Mouse (Mus musculus): ENCODE measurements around the gene Emp3. TPM values are rescaled to one million over a fixed set of nuclear protein-coding genes. Genes with fewer than 3 reads are reported as not detected.
A peak's percentile ranks its signal among the peaks of the same experiment; 100 is the strongest.

Gene Emp3
- total and polyA plus RNA-seq, 3 experiments: 18.8 to 135 (median 56.6) TPM

DNA sequence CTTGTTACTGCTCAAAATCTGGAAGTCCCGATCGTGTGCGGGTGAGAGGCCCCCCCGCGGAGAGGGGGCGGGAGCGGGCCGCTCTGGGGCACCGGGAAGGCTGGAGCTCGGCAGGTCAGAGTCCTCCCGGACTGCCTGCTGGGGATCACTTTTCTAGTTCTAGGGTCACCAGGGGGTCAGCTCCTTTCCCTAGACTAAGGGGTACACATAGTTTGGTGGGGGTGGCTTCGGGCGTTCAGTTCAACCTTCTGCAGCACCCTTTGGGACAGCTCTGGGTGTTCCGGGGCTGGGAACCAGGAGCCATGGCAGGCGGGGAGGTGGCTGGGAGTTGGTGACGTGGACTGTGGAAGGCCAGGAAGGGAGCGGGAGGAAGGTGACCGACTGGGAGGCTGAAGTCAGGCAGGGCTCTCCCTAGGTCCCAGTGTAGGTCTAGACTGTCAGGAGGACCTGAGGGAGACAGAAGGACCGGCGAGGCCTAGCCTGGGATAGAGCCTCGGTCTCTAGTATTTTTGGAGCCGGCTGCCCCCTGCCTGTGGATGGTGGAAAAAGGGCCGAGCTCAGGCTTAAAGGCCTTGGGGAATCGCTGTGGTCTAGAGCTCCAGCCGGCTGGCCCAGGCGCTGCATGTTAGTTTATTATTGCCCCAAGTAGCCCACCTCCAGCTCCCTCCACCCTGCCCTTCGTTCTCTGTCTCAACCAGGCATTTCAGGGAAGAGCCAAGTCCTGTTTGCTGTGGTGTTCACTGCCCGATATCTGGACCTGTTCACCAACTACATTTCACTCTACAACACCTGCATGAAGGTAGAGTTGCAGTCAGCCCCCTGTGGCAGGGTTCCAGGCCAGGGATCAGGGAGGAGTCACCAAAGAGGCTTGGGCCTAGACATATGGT lies 47.9 kb downstream of the Emp3 start:
- Histone ChIP-seq H3K4me2 (ENCODE audit: insufficient read depth, low read depth, poor library complexity, severe bottlenecking) (peak overlapping the region; percentile 31), H3K27ac (ENCODE audit: insufficient read depth, low read depth) (peak overlapping the region; percentile 62), H3K9me3 (replicated peaks; ENCODE audit: low read length) (no peaks in the 10 kb centered on the region), H3K4me1 (ENCODE audit: control insufficient read depth in 1 of 2, insufficient read depth in 2 of 2) (peaks cover 23 to 44% of the 10 kb centered on the region in 2 experiments), H3K36me3 (replicated peaks in 1 of 2; ENCODE audit: control insufficient read depth in 1 of 2, insufficient read depth in 1 of 2, low read length in 1 of 2) (peaks cover 22 to 35% of the 10 kb centered on the region in 2 experiments), H3K4me3 (replicated peaks in 1 of 3; ENCODE audit: low read depth in 2 of 3, low read length in 2 of 3, poor library complexity in 1 of 3) (peak overlapping the region; percentile 72 to 88 (median 86)), H3K79me2 (replicated peaks; ENCODE audit: control insufficient read depth, extremely low read depth, insufficient read depth, poor library complexity, severe bottlenecking) (peaks cover 24% of the 10 kb centered on the region), H3K9ac (ENCODE audit: insufficient read depth, low read depth) (peak overlapping the region; percentile 99), H3K27me3 (replicated peaks) (peaks cover 11% of the 10 kb centered on the region)
- dilution Hi-C loops (cut with MboI; ENCODE audit: extremely low pct_ligation_motif_present, extremely low pct_unique_long_range_greater_than_20kb, low sequenced_read_pairs) (no loop called here), in situ Hi-C loops (cut with MboI; ENCODE audit: low pct_ligation_motif_present, low pct_unique_long_range_greater_than_20kb, low sequenced_read_pairs) (loop anchor here (5.0 kb wide), 1 partner anchor 69 kb away; no protein-coding TSS in a partner anchor)
- DNase-seq (ENCODE audit: extremely low read depth): peak; percentile 31
- TF ChIP-seq MAX (IDR thresholded peaks at IDR 0.05; ENCODE audit: low read length) (no peak), ZNF384 (IDR thresholded peaks at IDR 0.05; ENCODE audit: low read depth, low read length) (no peak), IRF4 (IDR thresholded peaks at IDR 0.05; ENCODE audit: low read depth, low read length) (no peak; the same call in 1 of the 2 replicates), TBP (conservative IDR thresholded peaks at IDR 0.05; ENCODE audit: low read depth, low read length) (no peak), JUN (IDR thresholded peaks at IDR 0.05; ENCODE audit: insufficient read depth, low read depth, low read length) (no peak), MYC (IDR thresholded peaks at IDR 0.05; ENCODE audit: low read depth, low read length) (no peak), MAZ (IDR thresholded peaks at IDR 0.05; ENCODE audit: low read depth, low read length) (0 out of 2 replicates have a peak, but pooled peaks have one; percentile 31), UBTF (IDR thresholded peaks at IDR 0.05; ENCODE audit: low read depth, low read length) (peak; percentile 100), KAT2A (IDR thresholded peaks at IDR 0.05; ENCODE audit: insufficient replicate concordance, low read length) (no peak), ZC3H11A (IDR thresholded peaks at IDR 0.05; ENCODE audit: low read depth, low read length) (no peak), HCFC1 (IDR thresholded peaks at IDR 0.05; ENCODE audit: low read depth, low read length) (peak; percentile 53; the same call in 1 of the 2 replicates), EP300 (IDR thresholded peaks at IDR 0.05; ENCODE audit: low read length) (no peak), MEF2A (IDR thresholded peaks at IDR 0.05; ENCODE audit: borderline replicate concordance, low read depth, low read length) (no peak), USF1 (IDR thresholded peaks at IDR 0.05; ENCODE audit: low read depth, low read length) (no peak), ZKSCAN1 (IDR thresholded peaks at IDR 0.05; ENCODE audit: borderline replicate concordance, low read depth, low read length) (peak; percentile 24; the same call in 1 of the 2 replicates), ELF1 (IDR thresholded peaks at IDR 0.05; ENCODE audit: low read depth, low read length) (no peak), MAFK (IDR thresholded peaks at IDR 0.05; ENCODE audit: insufficient replicate concordance, low read length) (no peak), RCOR1 (conservative IDR thresholded peaks at IDR 0.05; ENCODE audit: low read depth, low read length) (no peak), RAD21 (IDR thresholded peaks at IDR 0.05; ENCODE audit: low read depth, low read length) (no peak), POLR2A (IDR thresholded peaks at IDR 0.05; ENCODE audit: low read depth, low read length) (no peak; the same call in 1 of the 2 replicates), BHLHE40 (IDR thresholded peaks at IDR 0.05; ENCODE audit: low read depth, low read length) (0 out of 2 replicates have a peak, but pooled peaks have one; percentile 6), SMC3 (IDR thresholded peaks at IDR 0.05; ENCODE audit: low read depth, low read length) (no peak), USF2 (conservative IDR thresholded peaks at IDR 0.05; ENCODE audit: low read depth, low read length) (no peak), CHD2 (IDR thresholded peaks at IDR 0.05; ENCODE audit: low read length) (no peak), SIN3A (IDR thresholded peaks at IDR 0.05; ENCODE audit: low read length) (peak; percentile 71; the same call in 1 of the 2 replicates), NRF1 (IDR thresholded peaks at IDR 0.05; ENCODE audit: low read depth, low read length) (no peak), TCF12 (IDR thresholded peaks at IDR 0.05; ENCODE audit: low read depth, low read length) (no peak), ETS1 (conservative IDR thresholded peaks at IDR 0.05; ENCODE audit: low read depth, low read length) (no peak), MXI1 (IDR thresholded peaks at IDR 0.05; ENCODE audit: low read depth, low read length) (no peak), CHD1 (IDR thresholded peaks at IDR 0.05; ENCODE audit: low read depth, low read length) (peak; percentile 94; the same call in 1 of the 2 replicates), POLR2AphosphoS2 (IDR thresholded peaks at IDR 0.05; ENCODE audit: low read depth, low read length) (no peak)
